Mouse (Mus musculus): ENCODE data around the gene Gpr27. TPM values are rescaled to one million over a fixed set of nuclear protein-coding genes. Genes with fewer than 3 reads are reported as not detected.

The Gpr27 gene
- polyA plus RNA-seq, 1 experiment from 2014 or later: 0.18 TPM

DNA sequence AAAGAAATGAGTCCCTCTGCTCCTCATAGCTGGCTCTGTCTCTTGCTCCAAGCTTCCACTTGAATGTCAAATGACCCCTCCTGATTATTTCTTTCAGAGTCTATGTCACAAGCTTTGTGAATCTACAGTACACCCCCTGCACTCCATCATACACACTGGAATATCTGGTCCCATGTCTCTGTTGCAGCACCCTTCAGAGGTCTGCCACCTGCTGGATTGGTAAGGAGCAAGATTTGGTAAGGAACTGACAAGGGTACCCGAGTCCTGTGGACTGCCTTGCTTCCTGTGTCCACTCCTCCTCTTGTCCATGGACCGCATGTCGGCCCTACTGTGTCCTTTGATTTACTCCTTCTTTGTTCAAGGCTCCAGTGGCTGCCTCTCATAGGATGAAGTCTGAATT is 20.7 kb upstream of the Gpr27 start:
- H3K4me3 ChIP-seq (ENCODE audit: low read depth, low read length): no peak overlapping the region
- H3K4me2 ChIP-seq (ENCODE audit: low read depth, low read length): no peak overlapping the region
- H3K27me3 ChIP-seq (ENCODE audit: insufficient read depth, low read length): no peaks in the 10 kb centered on the region
- H3K36me3 ChIP-seq (replicated peaks; ENCODE audit: insufficient read depth, low read length): no peaks in the 10 kb centered on the region
- no peak overlapping the region for H3K9ac ChIP-seq (replicated peaks)
- WGBS (ENCODE audit: insufficient replicate concordance): 56% methylated on average over 3 of the region's 3 CpGs
- H3K27ac ChIP-seq (ENCODE audit: low read depth): no peak overlapping the region
- no peak for DNase-seq
- H3K9me3 ChIP-seq (ENCODE audit: low read length): no peaks in the 10 kb centered on the region
- no peak for TF ChIP-seq EP300 (IDR thresholded peaks at IDR 0.05; ENCODE audit: low read depth)
- TF ChIP-seq CTCF (IDR thresholded peaks at IDR 0.05; ENCODE audit: low read depth): peak; percentile 39
- no peak for ATAC-seq
- H3K4me1 ChIP-seq (ENCODE audit: insufficient read depth): no peaks in the 10 kb centered on the region

DNA sequence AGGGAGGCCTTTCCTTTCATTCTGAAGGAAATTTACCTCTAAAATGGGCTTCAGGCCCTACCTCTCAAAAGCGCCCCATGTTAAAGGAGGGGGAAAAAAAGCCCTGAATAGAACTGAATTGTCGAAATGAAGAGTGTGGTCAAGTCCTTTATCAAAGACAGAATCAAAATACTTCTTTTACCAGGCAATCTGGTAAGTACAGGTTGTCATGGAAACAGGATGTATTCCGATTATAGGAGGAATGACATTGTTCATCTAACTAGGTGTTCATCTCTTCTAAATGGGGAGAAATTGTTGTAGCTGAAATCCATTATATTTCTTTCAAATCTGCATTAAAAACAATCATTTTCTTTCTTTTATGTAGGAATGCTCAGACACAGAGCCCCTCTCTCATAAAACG is 18.0 kb upstream of the Gpr27 start:
- H3K4me1 ChIP-seq (ENCODE audit: insufficient read depth): no peaks in the 10 kb centered on the region
- H3K27ac ChIP-seq (ENCODE audit: low read depth): no peak overlapping the region
- no peak overlapping the region for H3K9ac ChIP-seq (replicated peaks)
- no peak overlapping the region for H3K4me3 ChIP-seq (ENCODE audit: low read depth, low read length)
- H3K4me2 ChIP-seq (ENCODE audit: low read depth, low read length): no peak overlapping the region
- 84% methylated on average over 4 of the region's 4 CpGs for WGBS (ENCODE audit: insufficient replicate concordance)
- no peak for TF ChIP-seq EP300 (IDR thresholded peaks at IDR 0.05; ENCODE audit: low read depth)
- TF ChIP-seq CTCF (IDR thresholded peaks at IDR 0.05; ENCODE audit: low read depth): no peak
- ATAC-seq: no peak
- H3K36me3 ChIP-seq (replicated peaks; ENCODE audit: insufficient read depth, low read length): no peaks in the 10 kb centered on the region
- H3K27me3 ChIP-seq (ENCODE audit: insufficient read depth, low read length): no peaks in the 10 kb centered on the region
- no peaks in the 10 kb centered on the region for H3K9me3 ChIP-seq (ENCODE audit: low read length)
- no peak for DNase-seq

DNA sequence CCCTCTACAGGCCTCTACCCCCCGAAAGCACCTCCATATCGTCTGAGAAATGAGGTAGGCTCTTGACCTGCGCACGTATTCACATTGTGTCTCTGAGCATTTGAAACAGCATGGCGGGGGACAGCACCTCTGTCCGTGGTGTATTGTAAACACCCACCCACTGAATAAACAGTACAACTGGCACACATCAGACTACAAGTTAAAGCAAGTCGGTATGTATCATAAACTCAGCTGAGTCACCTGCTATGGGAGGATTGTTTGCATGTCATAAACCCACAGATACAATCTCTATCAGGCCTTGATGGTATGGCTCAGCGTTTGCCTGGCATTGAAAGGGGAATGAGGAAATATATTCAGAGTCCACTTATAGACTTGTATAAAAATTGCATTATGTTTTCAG is 15.2 kb upstream of the Gpr27 start:
- Histone ChIP-seq H3K4me3 (ENCODE audit: low read depth, low read length) (no peak overlapping the region), H3K4me1 (ENCODE audit: insufficient read depth) (no peaks in the 10 kb centered on the region), H3K27ac (ENCODE audit: low read depth) (no peak overlapping the region), H3K4me2 (ENCODE audit: low read depth, low read length) (no peak overlapping the region), H3K9me3 (ENCODE audit: low read length) (no peaks in the 10 kb centered on the region), H3K27me3 (ENCODE audit: insufficient read depth, low read length) (no peaks in the 10 kb centered on the region), H3K9ac (replicated peaks) (no peak overlapping the region), H3K36me3 (replicated peaks; ENCODE audit: insufficient read depth, low read length) (no peaks in the 10 kb centered on the region)
- TF ChIP-seq EP300 (IDR thresholded peaks at IDR 0.05; ENCODE audit: low read depth) (no peak), CTCF (IDR thresholded peaks at IDR 0.05; ENCODE audit: low read depth) (no peak)
- 73% methylated on average over 8 of the region's 8 CpGs for WGBS (ENCODE audit: insufficient replicate concordance)
- no peak for ATAC-seq
- DNase-seq: no peak

DNA sequence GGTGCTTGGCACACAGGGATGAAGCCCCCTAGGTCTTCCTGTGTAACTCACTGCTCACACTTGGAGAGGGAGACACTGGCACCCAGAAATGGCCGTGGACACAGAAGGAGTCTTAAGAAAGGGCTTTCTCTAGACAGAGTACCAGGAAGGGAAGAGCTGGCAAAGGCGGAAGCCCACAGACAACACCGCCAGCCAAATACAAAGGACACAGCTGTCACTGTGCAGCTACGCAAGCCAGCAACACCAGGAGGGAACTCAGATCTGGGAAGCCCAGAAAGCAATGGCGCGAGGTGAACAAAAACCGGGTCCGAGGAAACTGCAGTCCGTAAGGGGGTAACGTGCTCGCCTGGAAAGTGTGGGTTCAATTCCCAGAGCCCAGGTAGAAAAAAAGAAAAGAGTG is 14.4 kb upstream of the Gpr27 start:
- H3K4me3 ChIP-seq (ENCODE audit: low read depth, low read length): no peak overlapping the region
- no peak overlapping the region for H3K9ac ChIP-seq (replicated peaks)
- H3K36me3 ChIP-seq (replicated peaks; ENCODE audit: insufficient read depth, low read length): no peaks in the 10 kb centered on the region
- DNase-seq (no peak), ATAC-seq (no peak)
- H3K27me3 ChIP-seq (ENCODE audit: insufficient read depth, low read length): no peaks in the 10 kb centered on the region
- H3K27ac ChIP-seq (ENCODE audit: low read depth): no peak overlapping the region
- WGBS (ENCODE audit: insufficient replicate concordance): 80% methylated on average over 11 of the region's 11 CpGs
- no peak overlapping the region for H3K4me2 ChIP-seq (ENCODE audit: low read depth, low read length)
- no peaks in the 10 kb centered on the region for H3K9me3 ChIP-seq (ENCODE audit: low read length)
- no peak for TF ChIP-seq CTCF (IDR thresholded peaks at IDR 0.05; ENCODE audit: low read depth)
- no peak for TF ChIP-seq EP300 (IDR thresholded peaks at IDR 0.05; ENCODE audit: low read depth)
- no peaks in the 10 kb centered on the region for H3K4me1 ChIP-seq (ENCODE audit: insufficient read depth)

DNA sequence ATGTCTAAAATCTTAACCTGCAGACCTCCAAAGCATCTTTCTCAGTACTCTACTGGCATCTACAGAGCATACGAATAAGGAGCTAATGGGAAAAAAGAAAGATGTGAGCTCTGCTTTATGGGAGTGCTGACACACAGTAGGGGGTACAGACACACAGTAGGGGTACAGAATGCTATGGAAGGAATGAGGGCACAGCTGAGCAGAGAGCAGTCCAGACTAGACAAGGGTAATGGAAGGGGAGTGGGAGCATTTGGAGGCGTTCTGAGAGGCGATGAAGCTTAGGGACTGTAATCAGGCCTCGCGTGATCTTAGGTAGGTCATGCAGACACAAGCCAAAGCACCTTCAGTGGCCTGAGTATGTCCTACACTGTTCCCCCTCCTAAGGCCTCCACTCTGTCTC is 8.5 kb upstream of the Gpr27 start:
- WGBS (ENCODE audit: insufficient replicate concordance): 91% methylated on average over 5 of the region's 5 CpGs
- Histone ChIP-seq H3K27me3 (ENCODE audit: insufficient read depth, low read length) (peaks cover 6% of the 10 kb centered on the region; the same call in 1 of the 2 replicates), H3K4me1 (ENCODE audit: insufficient read depth) (no peaks in the 10 kb centered on the region), H3K9me3 (ENCODE audit: low read length) (no peaks in the 10 kb centered on the region), H3K4me2 (ENCODE audit: low read depth, low read length) (no peak overlapping the region), H3K4me3 (ENCODE audit: low read depth, low read length) (no peak overlapping the region), H3K9ac (replicated peaks) (no peak overlapping the region), H3K36me3 (replicated peaks; ENCODE audit: insufficient read depth, low read length) (no peaks in the 10 kb centered on the region), H3K27ac (ENCODE audit: low read depth) (no peak overlapping the region)
- TF ChIP-seq CTCF (IDR thresholded peaks at IDR 0.05; ENCODE audit: low read depth): no peak
- TF ChIP-seq EP300 (IDR thresholded peaks at IDR 0.05; ENCODE audit: low read depth): no peak
- DNase-seq: no peak
- no peak for ATAC-seq

DNA sequence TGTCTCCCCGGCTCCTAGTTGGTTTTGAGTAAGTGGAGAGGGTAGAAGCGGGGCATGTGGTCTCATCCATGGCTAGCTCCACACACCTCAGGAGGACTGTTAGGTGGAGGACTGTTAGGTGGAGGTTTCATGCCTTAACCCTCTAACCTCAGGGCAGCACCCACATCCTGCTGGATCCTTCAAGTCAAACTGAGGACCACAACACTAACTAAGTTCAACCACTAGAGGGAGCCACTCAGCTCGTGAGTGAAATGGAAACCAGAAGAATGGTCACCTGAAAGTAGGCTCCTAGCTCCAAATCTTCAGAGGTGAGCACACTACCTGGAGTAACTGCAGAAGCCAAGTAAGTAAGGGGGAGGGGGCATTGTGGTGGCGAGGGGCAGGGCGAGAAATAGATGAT is 7.6 kb upstream of the Gpr27 start:
- TF ChIP-seq EP300 (IDR thresholded peaks at IDR 0.05; ENCODE audit: low read depth): no peak
- peak; percentile 79 for TF ChIP-seq CTCF (IDR thresholded peaks at IDR 0.05; ENCODE audit: low read depth)
- H3K9me3 ChIP-seq (ENCODE audit: low read length): no peaks in the 10 kb centered on the region
- ATAC-seq (no peak), DNase-seq (peak; percentile 33)
- peaks cover 6% of the 10 kb centered on the region; the same call in 1 of the 2 replicates for H3K27me3 ChIP-seq (ENCODE audit: insufficient read depth, low read length)
- 52% methylated on average over 5 of the region's 5 CpGs for WGBS (ENCODE audit: insufficient replicate concordance)
- H3K27ac ChIP-seq (ENCODE audit: low read depth): no peak overlapping the region
- H3K36me3 ChIP-seq (replicated peaks; ENCODE audit: insufficient read depth, low read length): no peaks in the 10 kb centered on the region
- no peaks in the 10 kb centered on the region for H3K4me1 ChIP-seq (ENCODE audit: insufficient read depth)
- H3K4me3 ChIP-seq (ENCODE audit: low read depth, low read length): no peak overlapping the region
- no peak overlapping the region for H3K4me2 ChIP-seq (ENCODE audit: low read depth, low read length)
- no peak overlapping the region for H3K9ac ChIP-seq (replicated peaks)

DNA sequence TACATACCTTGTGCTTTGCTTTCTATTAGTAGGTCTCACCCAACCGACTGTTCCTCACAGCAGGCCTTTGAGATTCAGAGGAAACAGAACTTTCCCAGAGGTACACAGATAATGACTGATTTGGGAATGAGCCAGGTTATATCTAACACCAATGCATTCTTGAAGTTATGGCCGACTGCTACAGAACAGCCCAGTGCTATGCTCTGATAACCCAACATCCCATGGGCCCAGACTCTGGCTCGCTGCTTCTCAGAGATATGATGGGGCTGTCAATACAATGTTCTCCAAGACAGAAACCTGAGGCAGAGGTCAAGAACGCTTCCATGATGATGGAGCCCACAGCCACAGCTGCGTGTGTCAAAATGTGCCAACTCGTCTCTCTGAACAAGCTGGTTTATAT is 4.0 kb upstream of the Gpr27 start:
- no peak overlapping the region for H3K9ac ChIP-seq (replicated peaks)
- H3K4me3 ChIP-seq (ENCODE audit: low read depth, low read length): no peak overlapping the region
- TF ChIP-seq CTCF (IDR thresholded peaks at IDR 0.05; ENCODE audit: low read depth) (no peak), EP300 (IDR thresholded peaks at IDR 0.05; ENCODE audit: low read depth) (no peak)
- WGBS (ENCODE audit: insufficient replicate concordance): 68% methylated on average over 6 of the region's 6 CpGs
- no peak for DNase-seq
- H3K36me3 ChIP-seq (replicated peaks; ENCODE audit: insufficient read depth, low read length): no peaks in the 10 kb centered on the region
- no peak overlapping the region for H3K4me2 ChIP-seq (ENCODE audit: low read depth, low read length)
- no peak overlapping the region for H3K27ac ChIP-seq (ENCODE audit: low read depth)
- peaks cover 32% of the 10 kb centered on the region for H3K27me3 ChIP-seq (ENCODE audit: insufficient read depth, low read length)
- ATAC-seq: no peak
- no peaks in the 10 kb centered on the region for H3K9me3 ChIP-seq (ENCODE audit: low read length)
- peaks cover 5% of the 10 kb centered on the region; the same call in 1 of the 2 replicates for H3K4me1 ChIP-seq (ENCODE audit: insufficient read depth)
